Mouse (Mus musculus): ENCODE data around the gene Vmn2r67.
"Not testable (repeated sequence)": the region's sequence is repeated elsewhere in the genome, so short reads cannot be mapped to it uniquely, and the experiment has no call there.

Gene Vmn2r67

DNA sequence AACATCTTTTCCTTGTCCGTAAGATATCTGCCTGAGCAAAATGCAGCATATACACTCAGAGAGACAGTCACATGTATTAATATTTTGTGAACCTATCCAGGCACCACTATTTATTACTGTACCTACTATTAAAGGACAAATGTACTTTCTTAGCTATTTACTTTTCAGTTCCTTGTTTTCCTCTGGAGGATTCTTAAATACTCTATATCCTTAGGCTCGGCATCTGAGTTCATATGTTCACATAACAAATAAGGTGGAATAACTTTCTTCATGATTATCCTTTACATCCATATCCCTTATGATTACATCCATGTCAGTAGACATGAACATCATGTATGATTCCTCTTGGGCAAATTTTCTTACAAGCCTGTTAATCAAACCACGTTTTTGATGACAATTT is at the start of gene Vmn2r67:
TSS of gene Vmn2r67 (minus strand) at position 101 of the 400 bp plus-strand sequence.
- DNase-seq: no peak

GRCm38 (mm10) chr7:85104531-85104930 is 51.3 kb downstream of the Vmn2r67 start:
- DNase-seq: not testable (repeated sequence)

All from liver (tissue).